In the genomic region with DNA sequence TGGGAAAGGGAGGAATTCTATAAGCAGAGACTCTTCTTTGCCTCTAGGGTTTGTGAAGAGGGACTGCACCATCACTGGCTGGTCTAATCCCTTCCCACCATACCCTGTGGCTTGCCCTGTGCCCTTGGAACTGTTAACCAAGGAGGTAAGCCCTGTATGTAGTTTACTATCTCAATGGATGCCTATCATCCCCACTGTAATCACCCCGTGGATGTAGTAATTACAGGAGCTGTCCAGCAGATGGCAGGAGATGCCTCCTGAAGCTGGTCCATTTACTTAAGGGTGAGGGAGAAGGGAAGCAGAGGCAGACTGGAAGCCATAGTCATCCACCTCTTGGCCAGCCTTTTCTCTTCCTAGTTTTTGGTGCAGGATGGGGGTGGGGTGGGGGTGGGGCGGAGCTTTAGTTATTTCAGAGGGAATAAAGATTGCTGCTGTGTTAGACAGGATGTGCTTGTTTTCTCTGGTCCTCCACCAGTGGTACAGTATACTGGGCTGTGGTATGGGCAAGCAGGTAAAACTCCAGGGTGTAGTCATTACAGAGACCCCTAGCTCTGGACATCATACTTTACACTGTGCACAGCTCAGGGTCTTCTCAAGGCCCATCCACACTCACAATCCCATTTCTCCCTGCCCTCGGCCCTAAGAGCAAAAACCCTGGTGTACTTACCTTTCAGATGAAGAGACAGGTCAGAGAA, we compare ENCODE assay signal across 9 mouse cellular contexts. TPM values are rescaled to one million over a fixed set of nuclear protein-coding genes. Genes with fewer than 3 reads are reported as not detected.
A peak's percentile ranks its signal among the peaks of the same experiment; 100 is the strongest.
DNase-seq lines count a peak whose midpoint lies in the region; ATAC-seq and TF ChIP-seq lines count a peak whose summit lies in the region.
"Had no signal": no experiment of that assay in that cellular context is flagged by ENCODE, and none has a peak within 500 bp of the region (broad histone marks: within the 10 kb centered on the region; RNA-seq: fewer than 3 reads in every experiment).

No protein-coding gene starts in this region.

- no peaks in the 10 kb centered on the region for H3K27me3 ChIP-seq in testis, adult 2 months (ENCODE audit: control insufficient read depth, insufficient read depth, low read length)
- H3K27me3 ChIP-seq in forebrain, embryonic 14.5 days (replicated peaks; ENCODE audit: control insufficient read depth, insufficient read depth, low read length), result no peaks in the 10 kb centered on the region
- no peaks in the 10 kb centered on the region for H3K27me3 ChIP-seq in stomach, postnatal 0 days (ENCODE audit: control insufficient read depth, insufficient read depth, low read length)

- no peak for TF ChIP-seq EP300 in stomach, postnatal 0 days (optimal IDR thresholded peaks at IDR 0.05)

- no peak overlapping the region for H3K27ac ChIP-seq in testis, adult 2 months (ENCODE audit: control insufficient read depth, insufficient read depth, low read depth, low read length)
- no peak overlapping the region for H3K27ac ChIP-seq in forebrain, embryonic 14.5 days (ENCODE audit: low read depth, low read length)
- H3K27ac ChIP-seq in layer of hippocampus, adult 2 months, result no peak overlapping the region
- H3K27ac ChIP-seq in stomach, postnatal 0 days (replicated peaks), result no peak overlapping the region

- ATAC-seq in CD4-positive, CD25-positive, alpha-beta regulatory T cell, adult 4 months, result no peak
- ATAC-seq in forebrain, embryonic 14.5 days, result peak; percentile 65
- peak; percentile 68 for ATAC-seq in megakaryocyte-erythroid progenitor cell, adult 5-6 weeks (replicated peaks; ENCODE audit: low FRiP score, low TSS enrichment, poor library complexity, severe bottlenecking)
- ATAC-seq in stomach, postnatal 0 days (ENCODE audit: low FRiP score, low TSS enrichment), result no peak

- no peaks in the 10 kb centered on the region; the same call in 1 of the 2 replicates for H3K4me1 ChIP-seq in testis, adult 2 months (ENCODE audit: control insufficient read depth, insufficient read depth, low read length)
- H3K4me1 ChIP-seq in forebrain, embryonic 14.5 days (ENCODE audit: control insufficient read depth, insufficient read depth, low read length), result no peaks in the 10 kb centered on the region
- no peaks in the 10 kb centered on the region for H3K4me1 ChIP-seq in stomach, postnatal 0 days (replicated peaks; ENCODE audit: control insufficient read depth, insufficient read depth)

- peak; percentile 31; the same call in 1 of the 2 replicates for TF ChIP-seq CTCF in testis, adult 2 months (IDR thresholded peaks at IDR 0.05; ENCODE audit: control insufficient read depth, insufficient read depth, insufficient replicate concordance, low read depth, low read length)
- peak; percentile 81 for TF ChIP-seq CTCF in layer of hippocampus, adult 2 months (conservative IDR thresholded peaks at IDR 0.05)
- TF ChIP-seq CTCF in stomach, postnatal 0 days (IDR thresholded peaks at IDR 0.05; ENCODE audit: low read depth), result peak; percentile 81

- H3K36me3 ChIP-seq in testis, adult 2 months (ENCODE audit: control insufficient read depth, insufficient read depth, low read length), result no peaks in the 10 kb centered on the region
- no peaks in the 10 kb centered on the region for H3K36me3 ChIP-seq in forebrain, embryonic 14.5 days (ENCODE audit: control insufficient read depth, insufficient read depth, low read length)
- no peaks in the 10 kb centered on the region for H3K36me3 ChIP-seq in stomach, postnatal 0 days (ENCODE audit: control insufficient read depth, insufficient read depth, low read length)

- 44% methylated on average over 3 of the region's 3 CpGs for WGBS in forebrain, embryonic 14.5 days
- WGBS in stomach, postnatal 0 days, result 48% methylated on average over 3 of the region's 3 CpGs

- no peak overlapping the region for H3K9ac ChIP-seq in forebrain, embryonic 14.5 days (ENCODE audit: low read length)
- no peak overlapping the region for H3K9ac ChIP-seq in stomach, postnatal 0 days (ENCODE audit: low read length)

- H3K4me3 ChIP-seq in testis, adult 2 months (ENCODE audit: control insufficient read depth, low read depth, low read length), result no peak overlapping the region
- no peak overlapping the region for H3K4me3 ChIP-seq in forebrain, embryonic 14.5 days (ENCODE audit: low read depth, low read length)
- no peak overlapping the region for H3K4me3 ChIP-seq in layer of hippocampus, adult 2 months
- H3K4me3 ChIP-seq in stomach, postnatal 0 days (ENCODE audit: low read depth, low read length), result no peak overlapping the region
- H3K4me3 ChIP-seq: myocyte had no signal

- no peak for TF ChIP-seq POLR2A in testis, adult 2 months (IDR thresholded peaks at IDR 0.05; ENCODE audit: control insufficient read depth, low read depth, low read length)

- peak; percentile 23 for DNase-seq in CD4-positive, CD25-positive, alpha-beta regulatory T cell, adult 2 months (ENCODE audit: low read depth, low spot score)
- DNase-seq in testis, postnatal 14 days (ENCODE audit: low spot score), result no peak
- peak; percentile 81 for DNase-seq in forebrain, embryonic 14.5 days (ENCODE audit: low spot score)
- peak; percentile 42 to 69 for DNase-seq in layer of hippocampus, adult 2 months (ENCODE audit: low spot score in 2 of 2)
- DNase-seq in stomach, postnatal 0 days (ENCODE audit: low spot score), result no peak

- no peak overlapping the region for H3K4me2 ChIP-seq in forebrain, embryonic 14.5 days (ENCODE audit: low read length)
- no peak overlapping the region for H3K4me2 ChIP-seq in stomach, postnatal 0 days (replicated peaks; ENCODE audit: low read depth)

- H3K9me3 ChIP-seq in forebrain, embryonic 14.5 days (replicated peaks; ENCODE audit: control insufficient read depth, low read length), result no peaks in the 10 kb centered on the region
- no peaks in the 10 kb centered on the region for H3K9me3 ChIP-seq in stomach, postnatal 0 days (ENCODE audit: control insufficient read depth, low read length)

RNA-seq across cellular contexts. Expression of a gene that starts 3.7 kb away (rescaled TPM):
- not detected for polyA plus RNA-seq in CD4-positive, CD25-positive, alpha-beta regulatory T cell, adult 4 months (2017; shearing (Covaris generic))
- polyA plus RNA-seq in testis, adult 2 months (2012; rRNA removed), result not detected in 2 replicates
- polyA plus RNA-seq in forebrain, embryonic 14.5 days (2014; fragmentation: Nextera tagmentation; extraction: Ambion mirVana), result not detected in 2 replicates
- total RNA-seq in layer of hippocampus, adult 2 months (2021), result not detected
- total RNA-seq in megakaryocyte-erythroid progenitor cell, adult 5-6 weeks (2014; fragmentation: Nextera tagmentation), result not detected in 2 replicates
- total RNA-seq in megakaryocyte-erythroid progenitor cell, adult 5-6 weeks (2017), result not detected in 2 replicates
- polyA plus RNA-seq in stomach, postnatal 0 days (2015; fragmentation: Nextera tagmentation; extraction: Ambion mirVana), result not detected in 2 replicates
- polyA plus RNA-seq: myocyte had no signal

RNA-seq across cellular contexts. Expression of a gene that starts 43.6 kb away (rescaled TPM):
- polyA plus RNA-seq in CD4-positive, CD25-positive, alpha-beta regulatory T cell, adult 4 months (2017; shearing (Covaris generic)), result not detected
- polyA plus RNA-seq in testis, adult 2 months (2012; rRNA removed), result 1.9 and 4.7 TPM in 2 replicates
- polyA plus RNA-seq in forebrain, embryonic 14.5 days (2014; fragmentation: Nextera tagmentation; extraction: Ambion mirVana), result 2.8 and 2.9 TPM in 2 replicates
- total RNA-seq in layer of hippocampus, adult 2 months (2021), result under 1 TPM; 0.39 to 0.72 TPM
- 441 and 451 TPM in 2 replicates for total RNA-seq in megakaryocyte-erythroid progenitor cell, adult 5-6 weeks (2014; fragmentation: Nextera tagmentation)
- total RNA-seq in megakaryocyte-erythroid progenitor cell, adult 5-6 weeks (2017), result 409 and 437 TPM in 2 replicates
- 15.3 and 16.2 TPM in 2 replicates for polyA plus RNA-seq in stomach, postnatal 0 days (2015; fragmentation: Nextera tagmentation; extraction: Ambion mirVana)

Comparison
In these comparisons a context has a peak if more than half of its experiments do, and no peak if none do; other contexts are left out.
1. DNase-seq: peak in CD4-positive, CD25-positive, alpha-beta regulatory T cell, adult 2 months (single experiment), forebrain, embryonic 14.5 days (single experiment) and layer of hippocampus, adult 2 months (2 of 2); none in testis, postnatal 14 days (single experiment) and stomach, postnatal 0 days (single experiment).
2. ATAC-seq: peak in forebrain, embryonic 14.5 days (single experiment) and megakaryocyte-erythroid progenitor cell, adult 5-6 weeks (single experiment); none in CD4-positive, CD25-positive, alpha-beta regulatory T cell, adult 4 months (single experiment) and stomach, postnatal 0 days (single experiment).
3. CTCF ChIP-seq: peak in every context shown above with its lines; median percentile 81 in layer of hippocampus, adult 2 months; 81 in stomach, postnatal 0 days; 31 in testis, adult 2 months.